Mouse (Mus musculus) natural killer cell, adult 2 months (primary cell): ENCODE results near the gene Gm10097.

Experiments used
- DNase-seq, 2 experiments: peaks; one replicate each; pipeline ENCODE4 v3.0.0; 2022; ENCODE audit warnings: low spot score in 2 of 2

The Gm10097 gene

DNA sequence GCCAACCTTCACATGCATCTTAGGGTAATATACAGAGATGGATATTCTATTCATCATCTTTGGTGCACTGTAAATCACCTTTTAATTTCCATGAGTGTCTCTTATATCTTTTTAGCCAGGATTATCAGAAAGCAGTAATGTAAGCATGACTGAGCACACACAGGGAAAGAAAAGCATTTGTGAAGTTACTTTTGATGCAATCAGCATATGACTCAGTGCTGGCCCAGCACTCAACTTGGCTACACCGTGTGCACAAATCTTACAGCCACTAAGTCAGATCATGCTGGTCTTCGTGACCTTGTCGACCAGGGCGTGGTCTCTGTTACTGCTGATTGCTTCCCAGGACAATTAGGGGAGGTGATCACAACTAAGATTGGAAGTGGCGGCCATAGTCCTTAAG is 16.8 kb downstream of the Gm10097 start:
- no peak for DNase-seq

DNA sequence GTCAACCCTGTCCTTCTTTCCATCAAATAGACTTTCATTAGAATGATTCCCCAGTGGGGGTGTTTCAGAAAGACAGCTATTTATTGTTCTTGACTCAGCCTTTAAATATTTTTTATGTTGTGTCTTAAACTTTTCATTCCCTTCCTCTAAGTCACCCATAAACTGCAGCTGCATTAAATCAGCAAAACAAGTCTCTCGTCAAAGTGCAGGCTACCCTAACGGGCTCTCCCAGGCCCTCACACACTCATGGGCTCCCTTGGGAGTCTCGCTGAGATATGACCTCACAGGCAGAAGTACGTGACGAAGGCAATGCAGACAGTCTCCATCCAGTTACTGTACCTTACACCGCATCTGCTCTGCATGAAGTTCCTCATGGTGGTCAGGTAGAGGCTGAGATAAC is 17.3 kb downstream of the Gm10097 start:
- no peak for DNase-seq

- no peak for DNase-seq
Observed at GRCm38 (mm10) chr10:5087336-5087735, 18.3 kb downstream of the Gm10097 start.

- no peak for DNase-seq
Observed at GRCm38 (mm10) chr10:5089133-5089532, 20.1 kb downstream of the Gm10097 start.

DNA sequence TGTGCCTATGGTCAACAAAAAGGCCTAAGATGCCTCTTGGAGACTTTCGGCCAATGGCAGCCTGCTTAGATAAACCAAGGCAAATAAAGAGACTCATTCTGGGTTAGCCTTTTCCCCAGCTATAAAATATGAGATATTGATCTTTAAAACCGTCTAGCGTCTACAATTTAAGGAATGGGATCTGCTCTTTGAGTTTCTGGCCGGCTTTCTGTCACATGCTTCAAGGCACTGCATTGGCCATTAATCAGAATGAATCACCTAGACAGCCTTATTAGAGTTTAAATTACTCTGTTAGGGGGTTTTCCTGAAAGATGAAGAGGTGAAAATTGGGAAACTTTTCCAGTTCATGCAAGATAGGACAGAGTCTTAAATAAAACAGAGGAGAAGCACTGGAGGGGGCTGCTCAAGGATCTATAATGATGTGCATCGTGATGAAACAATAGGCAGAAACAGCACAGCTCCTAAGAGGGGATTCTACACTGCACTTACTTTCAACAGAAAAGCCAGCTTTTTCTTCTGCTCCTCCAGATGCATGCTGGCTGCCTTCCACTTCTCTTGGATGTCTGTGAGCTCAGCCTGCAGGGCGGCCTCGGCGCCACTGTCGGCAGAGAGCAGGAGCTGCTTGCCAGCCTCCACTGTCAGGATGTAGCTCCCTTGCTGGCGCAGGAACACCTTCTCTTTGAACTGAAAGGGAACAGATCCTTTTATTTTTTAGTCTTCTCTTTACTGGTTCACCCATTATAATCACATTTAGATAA is 28.2 kb downstream of the Gm10097 start:
- DNase-seq: no peak

DNA sequence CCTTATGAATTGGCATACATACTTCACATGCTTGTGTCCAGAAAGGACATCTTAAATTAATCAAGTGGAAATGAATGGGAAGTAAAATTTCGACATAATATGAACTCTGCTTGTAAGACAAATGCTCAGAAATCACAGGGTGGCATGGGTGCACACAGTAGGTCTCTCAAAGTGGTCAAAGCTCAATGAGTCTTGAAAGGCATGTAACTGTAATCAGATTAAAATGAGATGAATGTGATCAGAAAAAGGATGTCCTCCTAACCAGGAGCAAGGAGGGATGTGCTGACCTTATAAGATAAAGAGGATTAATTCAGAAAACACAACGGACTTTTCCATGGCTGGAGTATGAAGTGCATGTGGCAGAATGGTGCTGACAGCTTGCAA is 28.8 kb downstream of the Gm10097 start:
- no peak for DNase-seq

- DNase-seq: no peak
Observed at GRCm38 (mm10) chr10:5110773-5111172, 41.8 kb downstream of the Gm10097 start.

- no peak for DNase-seq
Observed at GRCm38 (mm10) chr10:5116155-5116554, 47.2 kb downstream of the Gm10097 start.

- DNase-seq: no peak
Observed at GRCm38 (mm10) chr10:5116720-5117119, 47.7 kb downstream of the Gm10097 start.
